Mouse (Mus musculus): ENCODE measurements around the gene BC035044. TPM values are rescaled to one million over a fixed set of nuclear protein-coding genes. Genes with fewer than 3 reads are reported as not detected.
A peak's percentile ranks its signal among the peaks of the same experiment; 100 is the strongest.
"Not testable (repeated sequence)": the region's sequence is repeated elsewhere in the genome, so short reads cannot be mapped to it uniquely, and the experiment has no call there.

The BC035044 gene
- polyA plus RNA-seq, 1 experiment: 16.3 TPM

- Histone ChIP-seq H3K4me1 (ENCODE audit: control insufficient read depth, insufficient read depth, insufficient read length) (peaks cover 5% of the 10 kb centered on the region), H3K36me3 (ENCODE audit: control insufficient read depth, insufficient read depth, low read length) (peaks cover 3% of the 10 kb centered on the region; the same call in 1 of the 2 replicates), H3K4me3 (ENCODE audit: extremely low read depth, insufficient read depth, insufficient read length) (no peak overlapping the region), H3K27me3 (ENCODE audit: control insufficient read depth, insufficient read depth, low read length) (no peaks in the 10 kb centered on the region), H3K27ac (ENCODE audit: insufficient read depth, low read length) (no peak overlapping the region; the same call in 1 of the 2 replicates)
- TF ChIP-seq POLR2A (IDR thresholded peaks at IDR 0.05; ENCODE audit: low read depth, low read length) (no peak), CTCF (IDR thresholded peaks at IDR 0.05; ENCODE audit: extremely low read depth, insufficient read depth, insufficient read length, insufficient replicate concordance) (no peak)
- DNase-seq (ENCODE audit: low read depth in 1 of 2, low spot score in 2 of 2): no peak
- WGBS: 84% methylated on average over 5 of the region's 5 CpGs
Observed at GRCm38 (mm10) chr6:128844586-128845080, 46.3 kb downstream of the BC035044 start.

DNA sequence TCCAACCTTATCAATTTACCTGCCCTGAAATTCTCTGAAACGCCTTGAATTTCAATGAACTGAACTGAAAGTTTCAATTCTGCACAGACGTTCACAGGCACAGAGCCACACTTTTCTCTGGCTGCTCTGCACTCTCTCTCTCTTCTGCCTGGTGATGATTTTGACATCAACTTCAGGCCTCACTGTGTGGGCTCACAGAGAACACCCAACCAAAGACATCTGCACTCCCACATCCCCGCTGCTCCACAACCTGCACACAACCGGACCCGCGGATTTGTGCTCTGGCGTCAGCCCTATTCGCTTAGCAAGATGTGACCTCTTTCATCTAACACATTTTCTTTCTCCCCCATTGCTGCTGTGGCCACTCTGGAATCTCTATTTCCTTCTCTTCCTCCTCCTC, 46.8 kb downstream of the BC035044 start:
- Histone ChIP-seq H3K27me3 (ENCODE audit: control insufficient read depth, insufficient read depth, low read length) (no peaks in the 10 kb centered on the region), H3K36me3 (ENCODE audit: control insufficient read depth, insufficient read depth, low read length) (peaks cover 2% of the 10 kb centered on the region; the same call in 1 of the 2 replicates), H3K27ac (ENCODE audit: insufficient read depth, low read length) (peak overlapping the region; percentile 58), H3K4me1 (ENCODE audit: control insufficient read depth, insufficient read depth, insufficient read length) (peaks cover 5% of the 10 kb centered on the region), H3K4me3 (ENCODE audit: extremely low read depth, insufficient read depth, insufficient read length) (no peak overlapping the region; the same call in 1 of the 2 replicates)
- no peak for TF ChIP-seq POLR2A (IDR thresholded peaks at IDR 0.05; ENCODE audit: low read depth, low read length)
- WGBS: 24% methylated on average over 8 of the region's 8 CpGs
- DNase-seq (ENCODE audit: low read depth in 1 of 2, low spot score in 2 of 2): no peak

- Histone ChIP-seq H3K27ac (ENCODE audit: insufficient read depth, low read length) (peak overlapping the region; percentile 95), H3K4me3 (ENCODE audit: extremely low read depth, insufficient read depth, insufficient read length) (peak overlapping the region; percentile 78), H3K36me3 (ENCODE audit: control insufficient read depth, insufficient read depth, low read length) (no peaks in the 10 kb centered on the region), H3K27me3 (ENCODE audit: control insufficient read depth, insufficient read depth, low read length) (no peaks in the 10 kb centered on the region), H3K4me1 (ENCODE audit: control insufficient read depth, insufficient read depth, insufficient read length) (peaks cover 5% of the 10 kb centered on the region)
- TF ChIP-seq POLR2A (IDR thresholded peaks at IDR 0.05; ENCODE audit: low read depth, low read length) (no peak), CTCF (IDR thresholded peaks at IDR 0.05; ENCODE audit: extremely low read depth, insufficient read depth, insufficient read length, insufficient replicate concordance) (no peak)
- peak; percentile 50 to 77 for DNase-seq (ENCODE audit: low read depth in 1 of 2, low spot score in 2 of 2)
- WGBS: 1% methylated on average over 22 of the region's 22 CpGs
Observed at GRCm38 (mm10) chr6:128843479-128843992, 47.4 kb downstream of the BC035044 start.

DNA sequence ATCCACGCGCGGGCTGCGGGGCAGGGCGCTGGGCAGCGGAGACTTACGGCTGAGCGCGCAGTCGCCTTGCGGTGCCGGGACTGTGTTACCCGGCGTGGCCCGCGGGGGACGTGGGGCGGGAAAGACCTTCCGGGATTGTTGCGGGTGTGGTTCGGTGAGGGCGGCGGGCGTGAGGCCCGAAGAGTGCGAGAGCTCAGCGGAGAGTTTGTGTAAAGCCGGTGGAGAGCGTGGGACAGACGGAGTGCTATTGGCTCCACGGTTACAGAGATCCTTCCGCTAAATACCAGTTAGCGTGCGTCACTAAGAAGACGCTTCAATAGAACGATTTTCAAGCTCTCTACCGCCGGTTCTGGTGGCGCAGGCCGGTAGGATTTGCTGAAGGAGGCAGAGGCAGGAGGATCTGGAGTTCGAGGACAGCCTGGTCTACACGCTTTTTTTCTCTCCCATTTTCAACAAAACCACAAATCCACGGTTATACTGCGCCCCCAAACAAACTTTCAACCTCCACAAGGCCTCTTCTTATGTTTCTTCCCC, 47.9 kb downstream of the BC035044 start:
- under 1% methylated on average over 44 of the region's 44 CpGs for WGBS
- peak overlapping the region; percentile 78 for H3K4me3 ChIP-seq (ENCODE audit: extremely low read depth, insufficient read depth, insufficient read length)
- DNase-seq (ENCODE audit: low read depth in 1 of 2, low spot score in 2 of 2): peak; percentile 82 to 97
- H3K27me3 ChIP-seq (ENCODE audit: control insufficient read depth, insufficient read depth, low read length): no peaks in the 10 kb centered on the region
- H3K4me1 ChIP-seq (ENCODE audit: control insufficient read depth, insufficient read depth, insufficient read length): peaks cover 5% of the 10 kb centered on the region
- TF ChIP-seq CTCF (IDR thresholded peaks at IDR 0.05; ENCODE audit: extremely low read depth, insufficient read depth, insufficient read length, insufficient replicate concordance) (no peak), POLR2A (IDR thresholded peaks at IDR 0.05; ENCODE audit: low read depth, low read length) (no peak; the same call in 1 of the 2 replicates)
- H3K27ac ChIP-seq (ENCODE audit: insufficient read depth, low read length): peak overlapping the region; percentile 95
- no peaks in the 10 kb centered on the region for H3K36me3 ChIP-seq (ENCODE audit: control insufficient read depth, insufficient read depth, low read length)

GRCm38 (mm10) chr6:128842356-128842944, 48.5 kb downstream of the BC035044 start:
- 2% methylated on average over 20 of the region's 20 CpGs for WGBS
- TF ChIP-seq POLR2A (IDR thresholded peaks at IDR 0.05; ENCODE audit: low read depth, low read length) (no peak), CTCF (IDR thresholded peaks at IDR 0.05; ENCODE audit: extremely low read depth, insufficient read depth, insufficient read length, insufficient replicate concordance) (no peak)

DNA sequence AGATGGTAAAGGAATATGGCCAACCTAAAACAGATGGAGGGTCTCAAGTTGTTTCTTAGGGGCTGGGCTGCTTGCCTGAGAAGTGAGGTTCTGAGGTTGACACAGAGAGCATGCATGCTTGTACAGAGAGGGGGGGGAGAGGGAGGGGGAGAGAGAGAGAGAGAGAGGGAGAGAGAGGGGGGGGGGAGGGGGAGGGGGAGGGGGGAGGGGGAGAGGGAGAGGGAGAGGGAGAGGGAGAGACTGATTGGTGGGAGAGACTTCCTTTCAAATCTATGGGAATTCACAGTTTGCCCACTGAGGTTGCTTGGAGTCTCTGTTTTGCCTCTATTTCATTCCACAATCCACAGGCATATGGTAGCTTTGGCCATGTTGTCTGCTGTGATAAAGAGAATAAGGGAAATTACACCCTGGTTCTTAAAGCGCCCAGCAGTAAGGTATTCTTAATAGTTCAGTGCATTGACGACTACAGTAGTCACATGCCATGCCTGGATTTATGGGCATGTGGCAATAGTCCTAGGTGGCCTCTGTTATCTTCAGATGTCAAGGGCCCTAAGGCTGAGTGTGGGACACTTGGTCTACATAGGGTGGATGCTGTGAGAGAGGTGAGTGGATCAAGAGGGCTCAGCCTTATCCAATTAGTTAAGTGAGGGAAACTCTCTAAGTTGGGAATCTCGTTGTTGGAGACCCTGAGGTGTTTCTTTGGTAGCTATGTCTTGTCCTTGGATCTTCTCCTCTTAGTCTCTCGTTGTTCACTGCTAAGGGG, 49.4 kb downstream of the BC035044 start:
- Histone ChIP-seq H3K27ac (ENCODE audit: insufficient read depth, low read length) (no peak overlapping the region), H3K27me3 (ENCODE audit: control insufficient read depth, insufficient read depth, low read length) (no peaks in the 10 kb centered on the region), H3K4me1 (ENCODE audit: control insufficient read depth, insufficient read depth, insufficient read length) (peaks cover 12% of the 10 kb centered on the region), H3K4me3 (ENCODE audit: extremely low read depth, insufficient read depth, insufficient read length) (no peak overlapping the region), H3K36me3 (ENCODE audit: control insufficient read depth, insufficient read depth, low read length) (no peaks in the 10 kb centered on the region)
- TF ChIP-seq CTCF (IDR thresholded peaks at IDR 0.05; ENCODE audit: extremely low read depth, insufficient read depth, insufficient read length, insufficient replicate concordance): no peak
- no peak for TF ChIP-seq POLR2A (IDR thresholded peaks at IDR 0.05; ENCODE audit: low read depth, low read length)
- DNase-seq (ENCODE audit: low read depth in 1 of 2, low spot score in 2 of 2): no peak
- 64% methylated on average over 4 of the region's 4 CpGs for WGBS

More at GRCm38 (mm10) chr6:128842356-128842944, 48.5 kb downstream of the BC035044 start:
- Histone ChIP-seq H3K4me3 (ENCODE audit: extremely low read depth, insufficient read depth, insufficient read length) (peak overlapping the region; percentile 78), H3K27ac (ENCODE audit: insufficient read depth, low read length) (peak overlapping the region; percentile 95), H3K27me3 (ENCODE audit: control insufficient read depth, insufficient read depth, low read length) (no peaks in the 10 kb centered on the region), H3K4me1 (ENCODE audit: control insufficient read depth, insufficient read depth, insufficient read length) (peaks cover 8% of the 10 kb centered on the region), H3K36me3 (ENCODE audit: control insufficient read depth, insufficient read depth, low read length) (no peaks in the 10 kb centered on the region)
- peak in 1 of 2 experiments; percentile 27 for DNase-seq (ENCODE audit: low read depth in 1 of 2, low spot score in 2 of 2)

- WGBS: 62% methylated on average over 3 of the region's 3 CpGs
- H3K36me3 ChIP-seq (ENCODE audit: control insufficient read depth, insufficient read depth, low read length); H3K27me3 ChIP-seq (ENCODE audit: control insufficient read depth, insufficient read depth, low read length); H3K27ac ChIP-seq (ENCODE audit: insufficient read depth, low read length); H3K4me3 ChIP-seq (ENCODE audit: extremely low read depth, insufficient read depth, insufficient read length); DNase-seq (ENCODE audit: low read depth in 1 of 2, low spot score in 2 of 2): not testable (repeated sequence)
- peaks cover 13% of the 10 kb centered on the region for H3K4me1 ChIP-seq (ENCODE audit: control insufficient read depth, insufficient read depth, insufficient read length)
Observed at GRCm38 (mm10) chr6:128840669-128841068, 50.3 kb downstream of the BC035044 start.
